Mouse (Mus musculus): ENCODE results near the gene Gm49394. TPM values are rescaled to one million over a fixed set of nuclear protein-coding genes. Genes with fewer than 3 reads are reported as not detected.

Gene Gm49394
- polyA plus RNA-seq, 1 experiment from 2014 or later = 0.16 TPM

- Histone ChIP-seq H3K4me1 (ENCODE audit: control insufficient read depth, insufficient read depth, low read length) (no peaks in the 10 kb centered on the region), H3K4me2 (no peak overlapping the region), H3K27ac (ENCODE audit: low read depth, low read length) (no peak overlapping the region), H3K4me3 (ENCODE audit: low read depth, low read length) (no peak overlapping the region), H3K9me3 (replicated peaks; ENCODE audit: control insufficient read depth, low read length) (no peaks in the 10 kb centered on the region), H3K36me3 (ENCODE audit: control insufficient read depth, insufficient read depth, low read length) (no peaks in the 10 kb centered on the region), H3K27me3 (ENCODE audit: control insufficient read depth, insufficient read depth, low read length) (no peaks in the 10 kb centered on the region), H3K9ac (ENCODE audit: low read depth, low read length) (no peak overlapping the region)
- no peak for ATAC-seq (replicated peaks; ENCODE audit: insufficient number of reproducible peaks, low FRiP score, low TSS enrichment)
- WGBS (ENCODE audit: insufficient replicate concordance) = 75% methylated on average over 4 of the region's 4 CpGs
Observed at GRCm38 (mm10) chr7:142622180-142622579, 47.6 kb downstream of the Gm49394 start.

- no peak overlapping the region for H3K4me2 ChIP-seq
Observed at GRCm38 (mm10) chr7:142613077-142613476, 56.7 kb downstream of the Gm49394 start.

DNA sequence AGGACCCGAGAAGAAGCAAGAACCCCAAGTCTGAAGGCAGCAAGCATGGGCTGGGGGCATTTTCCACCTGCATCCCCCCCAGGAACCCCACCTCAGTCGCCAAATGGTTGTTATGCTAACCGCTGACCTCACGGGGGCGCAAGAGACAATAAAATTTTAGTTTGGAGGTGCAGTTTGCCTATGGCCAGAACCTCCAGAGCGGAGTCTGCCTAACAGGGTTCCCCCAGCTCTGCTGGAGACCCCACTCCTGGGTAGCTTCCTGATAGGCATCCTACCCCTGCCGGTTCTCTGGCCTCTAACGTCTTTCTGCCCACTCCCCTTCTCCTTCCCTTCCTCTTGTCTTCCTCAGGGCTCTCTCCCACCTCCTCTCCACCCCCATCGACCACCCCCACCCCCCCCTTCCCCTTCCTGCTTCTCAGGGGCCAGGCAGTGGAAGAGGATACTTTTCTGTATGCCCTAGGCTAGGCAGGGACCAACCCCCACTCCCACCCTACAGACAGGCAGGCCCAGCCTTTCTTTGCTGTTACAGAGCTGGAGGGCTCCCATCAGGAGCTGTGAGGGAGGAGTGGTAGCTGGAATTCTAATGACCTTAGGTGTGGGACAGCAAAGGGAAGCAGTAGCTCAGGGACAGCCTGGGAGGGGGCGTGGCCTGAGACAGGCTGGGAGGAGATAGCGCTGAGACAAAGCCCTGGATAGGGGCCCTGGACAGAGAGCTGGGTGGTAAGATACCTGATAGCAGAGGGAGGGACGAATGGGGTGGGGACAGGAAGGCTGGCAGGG is 58.9 kb downstream of the Gm49394 start:
- ATAC-seq (replicated peaks; ENCODE audit: insufficient number of reproducible peaks, low FRiP score, low TSS enrichment) = peak; percentile 97
- Histone ChIP-seq H3K4me3 (ENCODE audit: low read depth, low read length) (0 out of 2 replicates have a peak overlapping the region, but pooled peaks have one; percentile 18), H3K27ac (ENCODE audit: low read depth, low read length) (peak overlapping the region; percentile 88), H3K4me2 (peak overlapping the region; percentile 54), H3K36me3 (ENCODE audit: control insufficient read depth, insufficient read depth, low read length) (no peaks in the 10 kb centered on the region), H3K9me3 (replicated peaks; ENCODE audit: control insufficient read depth, low read length) (no peaks in the 10 kb centered on the region), H3K27me3 (ENCODE audit: control insufficient read depth, insufficient read depth, low read length) (no peaks in the 10 kb centered on the region), H3K9ac (ENCODE audit: low read depth, low read length) (peak overlapping the region; percentile 67), H3K4me1 (ENCODE audit: control insufficient read depth, insufficient read depth, low read length) (peaks cover 30% of the 10 kb centered on the region)
- WGBS (ENCODE audit: insufficient replicate concordance) = 2% methylated on average over 12 of the region's 12 CpGs

More at GRCm38 (mm10) chr7:142613077-142613476, 56.7 kb downstream of the Gm49394 start:
- Histone ChIP-seq H3K4me3 (ENCODE audit: low read depth, low read length) (no peak overlapping the region), H3K4me1 (ENCODE audit: control insufficient read depth, insufficient read depth, low read length) (peaks cover 28% of the 10 kb centered on the region), H3K27me3 (ENCODE audit: control insufficient read depth, insufficient read depth, low read length) (no peaks in the 10 kb centered on the region), H3K36me3 (ENCODE audit: control insufficient read depth, insufficient read depth, low read length) (no peaks in the 10 kb centered on the region), H3K9ac (ENCODE audit: low read depth, low read length) (no peak overlapping the region), H3K9me3 (replicated peaks; ENCODE audit: control insufficient read depth, low read length) (no peaks in the 10 kb centered on the region), H3K27ac (ENCODE audit: low read depth, low read length) (no peak overlapping the region)
- 63% methylated on average over 2 of the region's 2 CpGs for WGBS (ENCODE audit: insufficient replicate concordance)
- ATAC-seq (replicated peaks; ENCODE audit: insufficient number of reproducible peaks, low FRiP score, low TSS enrichment) = no peak

GRCm38 (mm10) chr7:142600921-142601320 is 68.8 kb downstream of the Gm49394 start:
- ATAC-seq (replicated peaks; ENCODE audit: insufficient number of reproducible peaks, low FRiP score, low TSS enrichment) = no peak
- H3K4me2 ChIP-seq = no peak overlapping the region
- H3K36me3 ChIP-seq (ENCODE audit: control insufficient read depth, insufficient read depth, low read length) = no peaks in the 10 kb centered on the region
- WGBS (ENCODE audit: insufficient replicate concordance) = 77% methylated on average over 2 of the region's 2 CpGs
- no peaks in the 10 kb centered on the region for H3K27me3 ChIP-seq (ENCODE audit: control insufficient read depth, insufficient read depth, low read length)
- H3K4me1 ChIP-seq (ENCODE audit: control insufficient read depth, insufficient read depth, low read length) = peaks cover 6% of the 10 kb centered on the region; the same call in 1 of the 2 replicates
- H3K27ac ChIP-seq (ENCODE audit: low read depth, low read length) = no peak overlapping the region
- H3K4me3 ChIP-seq (ENCODE audit: low read depth, low read length) = no peak overlapping the region
- H3K9me3 ChIP-seq (replicated peaks; ENCODE audit: control insufficient read depth, low read length) = no peaks in the 10 kb centered on the region
- H3K9ac ChIP-seq (ENCODE audit: low read depth, low read length) = no peak overlapping the region

MicroRNA genes within 50 kb of the gene (microRNA counts, 519-probe panel; counts per million panel counts)
- microRNA mmu-miR-483 = 4,231 counts per million, percentile 33 among the panel's probes with 10 or more counts

Small RNAs within 50 kb of the gene (microRNA-seq; reads per million reads assigned to microRNA genes)
- gene Mir483 (ENCODE audit: borderline number of aligned reads) = 9,786 reads per million, percentile 96 among the genes with 10 or more reads in this experiment

Other genes starting within 250 kb of the Gm49394 start
- 0.26 and 0.31 TPM in 2 replicates for gene Syt8, start 235.1 kb downstream of the Gm49394 start, polyA plus RNA-seq (2014; fragmentation: Nextera tagmentation; extraction: Ambion mirVana)
- gene Tnni2, start 228.1 kb downstream of the Gm49394 start, polyA plus RNA-seq (2014; fragmentation: Nextera tagmentation; extraction: Ambion mirVana) = 46.1 and 51.6 TPM in 2 replicates
- gene Lsp1, start 209.1 kb downstream of the Gm49394 start, polyA plus RNA-seq (2014; fragmentation: Nextera tagmentation; extraction: Ambion mirVana) = 31.4 and 32.1 TPM in 2 replicates
- 16.0 and 16.3 TPM in 2 replicates for gene Tnnt3, start 171.1 kb downstream of the Gm49394 start, polyA plus RNA-seq (2014; fragmentation: Nextera tagmentation; extraction: Ambion mirVana)
- gene Mrpl23, start 137.3 kb downstream of the Gm49394 start, polyA plus RNA-seq (2014; fragmentation: Nextera tagmentation; extraction: Ambion mirVana) = 15.4 and 19.3 TPM in 2 replicates
- gene Igf2, start 3.1 kb downstream of the Gm49394 start, polyA plus RNA-seq (2014; fragmentation: Nextera tagmentation; extraction: Ambion mirVana) = 1,098 and 1,138 TPM in 2 replicates
- not detected in 2 replicates for gene Ins2, start 73.4 kb upstream of the Gm49394 start, polyA plus RNA-seq (2014; fragmentation: Nextera tagmentation; extraction: Ambion mirVana)